Mouse (Mus musculus) heart, adult 2 months (tissue): ENCODE measurements around the gene Pcgf2. TPM values are rescaled to one million over a fixed set of nuclear protein-coding genes. Genes with fewer than 3 reads are reported as not detected.
"Not testable (repeated sequence)": the region's sequence is repeated elsewhere in the genome, so short reads cannot be mapped to it uniquely, and the experiment has no call there.

Experiments
- DNase-seq, 2 experiments: peaks; one replicate each; pipeline ENCODE4 v3.0.0; 2021
- H3K27ac ChIP-seq: fragments of 200-600 bp; 2 replicates; pipeline ENCODE4 v1.8.1; 2022
- H3K27me3 ChIP-seq: fragments of 200-500 bp; 2 replicates; pipeline ENCODE4 v1.6.1; 2012; ENCODE audit warnings: mild to moderate bottlenecking, low read length, inconsistent platforms, mixed read lengths; ENCODE audit not compliant: control insufficient read depth, insufficient read depth
- H3K36me3 ChIP-seq: fragments of 200-500 bp; 2 replicates; pipeline ENCODE4 v1.6.1; 2012; ENCODE audit warnings: low read length, inconsistent platforms; ENCODE audit not compliant: control insufficient read depth, insufficient read depth
- H3K4me1 ChIP-seq: fragments of 200-500 bp; 2 replicates; pipeline ENCODE4 v1.6.1; 2011; ENCODE audit warnings: low read length; ENCODE audit not compliant: control insufficient read depth, insufficient read depth
- H3K4me3 ChIP-seq: fragments of 200-600 bp; 2 replicates; pipeline ENCODE4 v1.8.1; 2022
- H3K79me2 ChIP-seq: fragments of 200-500 bp; replicated peaks from 2 replicates; pipeline ENCODE4 v1.6.1; 2012; ENCODE audit warnings: mild to moderate bottlenecking, inconsistent platforms, low read length, moderate library complexity, mixed read lengths; ENCODE audit not compliant: control insufficient read depth, insufficient read depth
- H3K9ac ChIP-seq: fragments of 200-500 bp; 2 replicates; pipeline ENCODE4 v1.6.1; 2012; ENCODE audit warnings: low read depth, mild to moderate bottlenecking, control low read depth, inconsistent platforms, low read length, mixed read lengths
- CTCF ChIP-seq: fragments of 200-600 bp; IDR thresholded peaks from 2 replicates; pipeline ENCODE4 v1.8.1; 2022; ENCODE audit warnings: antibody characterized with exemption, mild to moderate bottlenecking, moderate library complexity
- EP300 ChIP-seq: fragments of 200-500 bp; IDR thresholded peaks from 2 replicates; pipeline ENCODE4 v1.6.1; 2011; ENCODE audit warnings: low read depth, low read length, control low read depth; ENCODE audit not compliant: insufficient read depth
- POLR2A ChIP-seq: fragments of 200-500 bp; IDR thresholded peaks from 2 replicates; pipeline ENCODE4 v1.6.1; 2011; ENCODE audit warnings: mild to moderate bottlenecking, low read depth, low read length, control low read depth; ENCODE audit not compliant: insufficient read depth
- WGBS: fragments of 180-500 bp; shearing (Covaris S2); methylation state at CpG from one replicate; pipeline ENCODE4 v1.1.7; 2018; 5-methylcytosine and 5-hydroxymethylcytosine counted together
- intact Hi-C: fragments of 180-260 bp; cut with DNase I; formaldehyde crosslinking; loops from one replicate; pipeline ENCODE4 v1.15.1; 2025
- polyA plus RNA-seq: library from polyadenylated mRNA; depleted of rRNA; stranded (reverse); fragments of >200 nt; gene quantifications from 2 replicates; pipeline ENCODE4 v1.2.3, GENCODE M21; 2012
- total RNA-seq, 2 experiments: library from RNA; stranded (reverse); gene quantifications; 2 replicates each; pipeline ENCODE4 v1.2.3; 2021

Gene Pcgf2
- total and polyA plus RNA-seq, 3 experiments, result 4.1 to 17.8 (median 5.6) TPM

DNA sequence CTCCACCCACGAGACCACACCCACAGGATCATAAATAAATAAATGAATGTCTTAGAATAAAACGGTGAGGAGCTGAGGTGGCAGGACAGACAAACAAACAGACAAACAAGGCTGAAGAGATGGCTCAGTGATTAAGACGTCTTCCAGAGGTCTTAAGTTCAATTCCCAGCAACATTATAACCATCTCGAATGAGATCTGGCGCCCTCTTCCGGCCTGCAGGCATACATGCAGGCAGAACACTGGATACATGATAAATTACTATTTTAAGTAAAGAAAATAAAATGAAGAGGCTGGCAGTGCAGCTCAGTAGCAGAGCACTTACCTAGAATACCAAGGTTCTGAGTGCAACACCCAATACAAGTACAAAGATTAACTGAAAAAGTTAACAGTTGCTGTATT is 38.4 kb upstream of the Pcgf2 start:
- Histone ChIP-seq H3K9ac (no peak overlapping the region), H3K36me3 (no peaks in the 10 kb centered on the region), H3K79me2 (peaks cover 3% of the 10 kb centered on the region; the same call in 1 of the 2 replicates), H3K27me3 (no peaks in the 10 kb centered on the region), H3K4me1 (peaks cover 6% of the 10 kb centered on the region), H3K27ac (no peak overlapping the region), H3K4me3 (no peak overlapping the region)
- intact Hi-C loops, result no loop called here
- 66% methylated on average over 6 of the region's 6 CpGs for WGBS
- no peak for TF ChIP-seq EP300
- TF ChIP-seq CTCF, result peak; percentile 60
- DNase-seq, result no peak

DNA sequence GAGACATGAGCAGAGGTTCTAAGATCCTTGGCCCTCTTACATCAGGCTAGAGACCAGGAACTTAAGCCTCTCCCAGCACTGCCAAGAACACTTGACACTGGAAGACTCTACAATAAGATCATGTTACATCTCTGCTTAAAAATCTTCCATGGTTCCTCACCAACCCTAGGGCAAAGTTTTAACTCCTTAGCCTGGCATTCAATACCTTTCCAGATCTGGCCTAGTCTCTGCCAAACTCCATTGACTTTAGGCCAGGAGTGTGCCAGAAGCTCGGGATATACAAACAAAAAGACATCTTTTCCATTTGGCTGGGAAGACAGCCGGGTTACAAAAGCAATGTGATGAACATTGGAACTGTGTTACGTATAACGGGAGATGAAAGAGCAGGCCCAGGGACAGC is 37.3 kb upstream of the Pcgf2 start:
- no peak for TF ChIP-seq POLR2A
- TF ChIP-seq EP300, result no peak
- no peak for TF ChIP-seq CTCF
- Histone ChIP-seq H3K27ac (no peak overlapping the region), H3K36me3 (no peaks in the 10 kb centered on the region), H3K4me3 (no peak overlapping the region), H3K4me1 (peaks cover 3% of the 10 kb centered on the region), H3K79me2 (peaks cover 3% of the 10 kb centered on the region; the same call in 1 of the 2 replicates), H3K27me3 (no peaks in the 10 kb centered on the region), H3K9ac (no peak overlapping the region)
- WGBS, result 65% methylated on average over 4 of the region's 4 CpGs
- no peak for DNase-seq
- intact Hi-C loops, result no loop called here

GRCm38 (mm10) chr11:97736645-97737044 is 36.3 kb upstream of the Pcgf2 start:
- no peak overlapping the region for H3K4me3 ChIP-seq
- no peaks in the 10 kb centered on the region for H3K36me3 ChIP-seq
- 81% methylated on average over 5 of the region's 5 CpGs for WGBS
- H3K79me2 ChIP-seq, result no peaks in the 10 kb centered on the region
- no peak for TF ChIP-seq POLR2A
- no peak for TF ChIP-seq CTCF
- TF ChIP-seq EP300, result no peak
- peaks cover 3% of the 10 kb centered on the region for H3K4me1 ChIP-seq
- H3K9ac ChIP-seq, result no peak overlapping the region
- H3K27me3 ChIP-seq, result no peaks in the 10 kb centered on the region
- no peak for DNase-seq
- intact Hi-C loops, result no loop called here
- H3K27ac ChIP-seq, result no peak overlapping the region

DNA sequence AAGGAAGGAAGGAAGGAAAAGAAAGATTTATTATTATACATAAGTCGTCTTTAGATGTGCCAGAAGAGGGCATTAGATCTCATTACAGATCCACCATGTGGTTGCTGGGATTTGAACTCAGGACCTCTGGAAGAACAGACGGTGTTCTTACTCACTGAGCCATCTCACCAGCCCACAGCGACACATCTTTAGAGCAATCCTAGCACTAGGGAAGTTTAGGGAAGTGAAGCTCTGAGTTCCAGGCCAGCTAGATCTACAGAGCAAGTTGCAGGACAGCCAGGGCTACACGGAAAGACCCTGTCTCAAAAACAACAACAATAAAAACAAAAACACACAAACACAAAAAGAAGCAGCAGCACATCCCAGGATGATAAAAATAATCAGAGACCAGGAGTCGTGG is 34.5 kb upstream of the Pcgf2 start:
- H3K27ac ChIP-seq, H3K4me1 ChIP-seq, H3K27me3 ChIP-seq, H3K4me3 ChIP-seq, H3K9ac ChIP-seq, intact Hi-C loops, H3K36me3 ChIP-seq, H3K79me2 ChIP-seq, DNase-seq: not testable (repeated sequence)
- 79% methylated on average over 5 of the region's 5 CpGs for WGBS

GRCm38 (mm10) chr11:97733689-97734088 is 33.4 kb upstream of the Pcgf2 start:
- Histone ChIP-seq H3K27ac (no peak overlapping the region), H3K9ac (no peak overlapping the region), H3K36me3 (no peaks in the 10 kb centered on the region), H3K4me1 (no peaks in the 10 kb centered on the region; the same call in 1 of the 2 replicates), H3K79me2 (no peaks in the 10 kb centered on the region), H3K27me3 (no peaks in the 10 kb centered on the region), H3K4me3 (no peak overlapping the region)
- DNase-seq, result no peak
- TF ChIP-seq EP300, result no peak
- no peak for TF ChIP-seq CTCF
- TF ChIP-seq POLR2A, result no peak
- 52% methylated on average over 10 of the region's 10 CpGs for WGBS
- intact Hi-C loops, result no loop called here

DNA sequence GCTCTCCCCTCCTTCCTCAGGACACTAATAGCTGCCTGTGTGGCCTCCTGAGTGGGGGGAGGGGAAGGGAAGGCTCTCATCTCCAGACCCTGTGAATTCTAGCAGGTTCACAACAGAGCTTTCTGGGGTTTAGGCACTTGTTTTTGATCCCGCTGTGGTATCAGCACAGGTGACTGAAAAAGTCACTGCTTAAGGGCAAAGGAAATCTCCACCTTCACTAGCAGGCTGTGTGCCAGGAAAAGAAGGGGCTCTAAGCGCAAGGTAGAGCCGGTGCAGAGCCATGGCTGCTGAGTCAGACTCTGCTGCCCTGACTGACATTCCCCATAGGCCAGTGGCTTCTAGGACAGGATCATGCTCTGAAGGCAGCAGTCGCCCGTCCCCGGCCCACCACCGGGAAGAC is 28.4 kb upstream of the Pcgf2 start:
- TF ChIP-seq POLR2A (no peak), EP300 (no peak), CTCF (no peak)
- H3K79me2 ChIP-seq, result no peaks in the 10 kb centered on the region
- WGBS, result 79% methylated on average over 7 of the region's 7 CpGs
- H3K4me1 ChIP-seq, result no peaks in the 10 kb centered on the region
- intact Hi-C loops, result no loop called here
- no peaks in the 10 kb centered on the region for H3K36me3 ChIP-seq
- H3K4me3 ChIP-seq, result no peak overlapping the region
- no peak for DNase-seq
- no peaks in the 10 kb centered on the region for H3K27me3 ChIP-seq
- H3K9ac ChIP-seq, result no peak overlapping the region
- no peak overlapping the region for H3K27ac ChIP-seq

DNA sequence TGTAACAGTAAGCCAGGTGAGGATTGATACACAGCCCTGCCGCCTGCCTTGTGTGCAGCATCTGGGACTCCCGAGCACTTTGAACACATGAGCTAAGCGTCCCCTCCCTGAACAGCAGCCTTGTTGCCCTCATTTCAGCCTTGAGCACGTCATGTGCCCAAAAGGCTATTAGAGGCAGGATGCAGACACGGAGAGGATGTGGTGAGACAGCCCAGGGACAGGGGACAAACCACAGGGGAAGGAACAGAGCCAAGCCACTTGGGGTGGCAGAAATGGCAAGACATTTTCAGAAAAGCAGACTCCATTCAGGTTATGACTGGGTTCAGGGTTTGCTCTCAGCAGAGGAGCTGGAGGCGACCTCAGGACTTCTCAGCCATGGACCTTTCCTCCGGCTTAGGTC is 28.0 kb upstream of the Pcgf2 start:
- no peaks in the 10 kb centered on the region for H3K4me1 ChIP-seq
- no peaks in the 10 kb centered on the region for H3K36me3 ChIP-seq
- intact Hi-C loops, result no loop called here

More for the DNA sequence above, 28.0 kb upstream of the Pcgf2 start:
- H3K27me3 ChIP-seq, result no peaks in the 10 kb centered on the region
- H3K79me2 ChIP-seq, result no peaks in the 10 kb centered on the region
- WGBS, result 80% methylated on average over 7 of the region's 7 CpGs
- H3K9ac ChIP-seq, result no peak overlapping the region
- no peak for DNase-seq
- H3K4me3 ChIP-seq, result no peak overlapping the region
- H3K27ac ChIP-seq, result no peak overlapping the region
- no peak for TF ChIP-seq EP300
